Mouse (Mus musculus) left cerebral cortex, postnatal 36 days (tissue): ENCODE results near the gene Alx3. TPM values are rescaled to one million over a fixed set of nuclear protein-coding genes. Genes with fewer than 3 reads are reported as not detected.

ENCODE experiments used
- DNase-seq, 2 experiments: peaks; one replicate each; pipeline ENCODE4 v3.0.0; 2021 to 2022; ENCODE audit warnings: low spot score in 2 of 2, mixed read lengths in 1 of 2
- intact Hi-C: fragments of 180-260 bp; cut with DNase I; formaldehyde crosslinking; loops from one replicate; pipeline ENCODE4 v1.15.1; 2025
- total RNA-seq, 2 experiments: library from RNA; stranded (reverse); gene quantifications; 2 replicates each; pipeline ENCODE4 v1.2.3; 2021

The Alx3 gene
- total RNA-seq: 1 to 10 TPM in 1 of 2 experiments, under 1 TPM in 1; 0.96 to 1.5 TPM

- intact Hi-C loops: loop anchor here (10.0 kb wide), 1 partner anchor 240 kb away; no protein-coding TSS in a partner anchor
- no peak for DNase-seq
Observed at GRCm38 (mm10) chr3:107594662-107595263, at the start of gene Alx3. Gene Alx3, plus strand, starts transcription at chr3:107595031.

GRCm38 (mm10) chr3:107545278-107545677 lies 49.6 kb upstream of the Alx3 start:
- DNase-seq: no peak
- intact Hi-C loops: no loop called here

- no peak for DNase-seq
- intact Hi-C loops: no loop called here
Observed at GRCm38 (mm10) chr3:107545716-107546412, 49.0 kb upstream of the Alx3 start.

GRCm38 (mm10) chr3:107546956-107547355 lies 47.9 kb upstream of the Alx3 start:
- no peak for DNase-seq
- intact Hi-C loops: no loop called here

GRCm38 (mm10) chr3:107550409-107551049 lies 44.3 kb upstream of the Alx3 start:
- DNase-seq: peak; percentile 50 to 52
- intact Hi-C loops: no loop called here

- intact Hi-C loops: loop anchor here (5.0 kb wide), 1 partner anchor 57 kb away; no protein-coding TSS in a partner anchor
- DNase-seq: no peak
Observed at GRCm38 (mm10) chr3:107554842-107555241, 40.0 kb upstream of the Alx3 start, which contains the start of gene Ubl4b. Gene Ubl4b, minus strand, starts transcription at chr3:107555073.

GRCm38 (mm10) chr3:107558740-107559139 lies 36.1 kb upstream of the Alx3 start:
- intact Hi-C loops: loop anchor here (1.0 to 5.0 kb wide), 2 partner anchors 21 to 54 kb away; no protein-coding TSS in a partner anchor
- no peak for DNase-seq

GRCm38 (mm10) chr3:107559183-107559582 lies 35.6 kb upstream of the Alx3 start:
- intact Hi-C loops: loop anchor here (1.0 to 5.0 kb wide), 2 partner anchors 20 to 53 kb away; no protein-coding TSS in a partner anchor
- peak; percentile 52 to 63 for DNase-seq

- no peak for DNase-seq
- intact Hi-C loops: no loop called here
Observed at GRCm38 (mm10) chr3:107562104-107562503, 32.7 kb upstream of the Alx3 start.

- intact Hi-C loops: no loop called here
- no peak for DNase-seq
Observed at GRCm38 (mm10) chr3:107562591-107562990, 32.2 kb upstream of the Alx3 start.

GRCm38 (mm10) chr3:107563880-107564279 lies 31.0 kb upstream of the Alx3 start:
- intact Hi-C loops: no loop called here

GRCm38 (mm10) chr3:107565331-107565730 lies 29.5 kb upstream of the Alx3 start:
- DNase-seq: no peak

More at GRCm38 (mm10) chr3:107563880-107564279, 31.0 kb upstream of the Alx3 start:
- no peak for DNase-seq

GRCm38 (mm10) chr3:107567766-107568165 lies 27.1 kb upstream of the Alx3 start:
- DNase-seq: no peak
- intact Hi-C loops: no loop called here

More at GRCm38 (mm10) chr3:107565331-107565730, 29.5 kb upstream of the Alx3 start:
- intact Hi-C loops: no loop called here

- intact Hi-C loops: no loop called here
- no peak for DNase-seq
Observed at GRCm38 (mm10) chr3:107568721-107569120, 26.1 kb upstream of the Alx3 start.

- intact Hi-C loops: no loop called here
- DNase-seq: no peak
Observed at GRCm38 (mm10) chr3:107571205-107571604, 23.6 kb upstream of the Alx3 start.

GRCm38 (mm10) chr3:107576807-107577206 lies 18.0 kb upstream of the Alx3 start:
- no peak for DNase-seq
- intact Hi-C loops: no loop called here

- no peak for DNase-seq
- intact Hi-C loops: no loop called here
Observed at GRCm38 (mm10) chr3:107577810-107578390, 16.9 kb upstream of the Alx3 start.

GRCm38 (mm10) chr3:107579466-107579865 lies 15.4 kb upstream of the Alx3 start:
- intact Hi-C loops: loop anchor here (1.0 kb wide), 1 partner anchor 20 kb away; no protein-coding TSS in a partner anchor
- peak; percentile 39 to 63 for DNase-seq

- intact Hi-C loops: no loop called here
- no peak for DNase-seq
Observed at GRCm38 (mm10) chr3:107581103-107582010, 13.5 kb upstream of the Alx3 start.
